Mouse (Mus musculus) skeletal muscle tissue, adult 2 months (tissue): ENCODE results near the gene Fxyd5.

ENCODE experiments used
- DNase-seq: peaks from one replicate; pipeline ENCODE4 v3.0.0-alpha.2; 2012; ENCODE audit warnings: low read depth, low spot score

Fxyd5 gene

DNA sequence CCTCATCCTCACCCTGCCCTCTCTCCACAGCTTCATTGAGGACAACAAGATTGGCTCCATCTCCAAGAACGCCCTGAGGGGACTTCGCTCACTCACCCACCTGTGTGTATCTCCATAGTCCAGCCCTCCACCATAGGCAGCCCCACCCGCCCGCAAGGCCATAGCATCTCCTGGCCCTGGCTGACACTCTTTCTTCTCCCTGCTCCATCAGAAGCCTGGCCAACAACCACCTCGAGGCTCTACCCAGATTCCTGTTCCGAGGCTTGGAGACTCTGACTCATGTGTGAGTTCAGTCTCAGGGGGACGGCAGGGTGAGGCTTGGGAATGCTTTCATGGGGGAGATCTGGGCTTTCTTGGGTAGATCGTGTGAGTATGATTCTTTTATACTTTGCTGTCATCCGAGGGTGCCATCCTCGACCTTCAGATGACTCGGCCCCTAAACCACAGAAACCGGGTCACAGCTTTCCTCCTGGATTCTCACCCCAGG lies 20.8 kb upstream of the Fxyd5 start:
- DNase-seq, result no peak

DNA sequence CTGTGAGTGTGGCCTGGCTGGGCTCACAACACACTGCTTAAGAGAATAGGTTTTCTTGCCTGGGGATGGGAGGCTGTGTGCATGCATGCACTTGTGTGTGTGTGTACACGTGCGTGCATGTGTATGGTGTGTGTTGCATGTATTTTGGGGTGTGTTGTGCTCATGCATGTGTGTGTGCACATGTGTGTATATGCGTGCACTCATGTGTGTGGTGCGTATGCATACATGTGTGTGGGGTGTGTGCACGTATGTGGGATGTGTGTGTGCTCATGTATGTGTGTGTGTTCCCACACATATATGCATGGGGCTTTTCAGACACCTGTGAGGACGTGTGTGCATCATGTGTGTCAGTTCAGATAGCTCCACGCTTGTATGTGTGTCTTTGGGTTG lies 18.3 kb upstream of the Fxyd5 start:
- DNase-seq, result no peak

DNA sequence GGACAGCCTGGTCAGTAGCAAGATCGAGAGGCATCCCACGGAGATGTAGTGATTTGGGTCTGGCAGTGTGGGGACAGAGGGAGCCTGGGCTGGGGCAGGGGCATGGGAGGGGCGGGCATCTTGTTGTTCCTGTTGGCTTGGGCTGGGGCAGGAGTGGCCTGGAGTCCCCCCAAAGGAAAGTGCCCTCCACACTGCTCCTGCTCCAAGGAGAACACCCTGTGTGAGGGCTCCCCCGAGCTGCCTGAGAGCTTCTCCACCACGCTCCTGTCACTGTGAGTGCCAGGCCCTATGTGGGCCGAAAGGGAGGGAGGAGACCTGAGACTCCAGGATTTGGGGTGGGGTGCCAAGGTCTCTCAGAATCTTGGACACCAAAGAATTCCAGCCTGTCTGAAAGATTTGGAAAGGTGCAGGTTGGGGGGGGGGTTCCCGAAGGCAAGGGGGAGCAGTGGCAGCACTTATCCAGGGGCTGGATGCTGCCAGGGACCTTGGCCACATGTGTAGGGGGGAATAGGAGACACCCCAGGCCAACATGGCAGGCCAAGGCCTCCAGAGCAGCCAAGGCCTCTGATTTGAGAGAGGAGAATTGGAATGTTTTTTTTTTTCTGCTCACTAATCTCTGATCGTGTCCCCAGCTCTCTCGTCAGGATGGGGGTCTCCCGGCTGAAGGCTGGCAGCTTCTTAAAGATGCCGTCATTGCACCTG lies 17.8 kb upstream of the Fxyd5 start:
- DNase-seq, result no peak

DNA sequence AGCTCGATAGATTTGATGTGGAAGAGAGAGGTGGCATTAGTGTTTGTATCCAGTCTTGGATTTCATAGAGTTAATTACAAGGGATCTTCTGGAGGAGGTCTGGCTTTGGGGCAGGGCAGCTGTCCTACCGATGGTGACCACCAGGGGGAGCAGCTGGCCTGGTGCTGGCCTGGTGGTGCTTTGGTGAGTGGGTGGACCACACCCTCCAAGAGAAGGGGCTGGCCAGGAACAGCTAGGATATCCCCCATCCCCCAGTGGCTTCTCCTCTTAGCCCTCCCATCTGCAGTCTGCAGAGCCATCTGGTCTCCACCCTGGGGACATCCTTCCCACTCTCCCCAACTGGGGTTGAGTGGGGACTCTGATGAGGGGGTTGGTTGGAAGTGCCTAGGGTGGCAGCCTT lies 16.8 kb upstream of the Fxyd5 start, which contains the start of gene Lgi4:
Gene Lgi4, plus strand, starts transcription at position 235 of the 400 bp plus-strand sequence.
- DNase-seq, result peak; percentile 87

DNA sequence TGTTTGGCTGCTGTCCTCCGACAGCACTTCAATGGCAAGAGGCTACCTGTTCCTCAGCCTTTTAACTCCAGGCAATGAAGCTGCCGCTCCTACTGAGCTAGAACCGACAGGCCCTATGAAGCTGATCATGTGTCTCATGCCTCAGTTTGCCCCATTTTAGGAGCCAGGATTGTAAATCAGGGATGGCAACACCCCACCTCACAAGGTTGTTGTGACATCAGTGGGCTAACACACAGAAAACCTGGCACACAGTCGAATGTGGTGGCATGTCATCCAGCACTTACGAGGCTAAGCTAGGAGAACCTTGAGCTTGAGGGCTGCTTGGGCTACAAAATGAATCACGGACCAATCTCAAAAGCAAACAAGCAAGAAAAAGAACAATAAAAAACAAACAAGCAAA lies 15.9 kb upstream of the Fxyd5 start:
- DNase-seq, result no peak

DNA sequence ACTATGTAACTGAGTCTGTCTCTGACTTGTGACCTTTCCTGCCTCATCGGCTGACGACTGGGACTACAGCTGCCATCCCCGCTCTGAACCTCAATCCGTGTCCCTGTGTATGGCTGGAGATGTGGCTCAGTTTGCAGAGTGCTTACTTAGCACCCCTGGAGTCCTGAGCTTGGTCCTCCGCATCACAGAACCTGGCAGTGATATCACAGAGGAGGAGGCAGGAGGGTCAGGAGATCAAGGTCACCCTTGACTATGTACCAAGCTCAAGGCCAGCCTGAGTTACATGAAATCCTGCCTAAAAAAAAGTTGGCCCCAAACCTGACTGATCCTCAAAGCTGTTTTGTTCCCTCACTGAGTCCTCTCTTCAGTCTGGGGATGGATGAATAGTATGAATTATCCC lies 15.4 kb upstream of the Fxyd5 start:
- no peak for DNase-seq

DNA sequence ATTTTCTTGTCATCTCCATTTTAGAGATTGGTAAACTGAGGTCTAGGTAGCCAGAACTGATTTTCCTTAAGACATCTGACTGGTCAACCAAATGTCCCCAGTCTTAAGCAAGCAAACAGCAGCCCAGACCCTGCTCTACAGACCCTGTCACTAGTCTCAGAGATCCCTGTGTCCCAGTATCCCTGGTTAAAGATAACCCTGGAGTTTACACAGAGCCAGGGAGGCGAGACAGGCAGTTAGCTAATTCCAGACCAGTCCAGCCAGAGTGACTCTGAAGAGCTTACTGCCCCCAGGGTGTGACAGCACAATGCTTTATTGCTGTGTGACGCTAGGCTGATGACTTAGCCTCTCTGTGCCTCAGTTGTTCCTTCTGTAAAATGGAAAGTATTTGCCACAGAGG lies 14.8 kb upstream of the Fxyd5 start, which contains the start of gene Fxyd1:
Gene Fxyd1, minus strand, starts transcription at position 129 of the 400 bp plus-strand sequence.
- DNase-seq, result no peak

DNA sequence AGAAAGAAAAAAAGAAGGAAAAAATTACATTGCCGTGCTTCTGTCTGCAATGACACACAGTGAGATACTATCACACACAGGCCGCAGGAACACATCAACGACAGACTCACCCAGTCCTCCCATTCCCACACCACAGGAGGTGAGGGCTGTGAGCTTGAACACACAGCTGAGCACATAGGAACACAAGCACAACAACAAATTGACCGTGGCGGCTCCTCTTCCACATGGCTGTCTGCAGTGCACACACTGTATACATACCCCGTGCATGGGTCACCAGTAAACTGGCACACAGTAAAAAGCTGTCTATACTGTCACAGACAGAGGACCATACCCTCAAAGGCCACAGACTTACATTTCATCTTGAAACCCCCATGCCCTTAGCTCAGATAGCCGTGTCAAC lies 14.2 kb upstream of the Fxyd5 start:
- DNase-seq, result no peak

DNA sequence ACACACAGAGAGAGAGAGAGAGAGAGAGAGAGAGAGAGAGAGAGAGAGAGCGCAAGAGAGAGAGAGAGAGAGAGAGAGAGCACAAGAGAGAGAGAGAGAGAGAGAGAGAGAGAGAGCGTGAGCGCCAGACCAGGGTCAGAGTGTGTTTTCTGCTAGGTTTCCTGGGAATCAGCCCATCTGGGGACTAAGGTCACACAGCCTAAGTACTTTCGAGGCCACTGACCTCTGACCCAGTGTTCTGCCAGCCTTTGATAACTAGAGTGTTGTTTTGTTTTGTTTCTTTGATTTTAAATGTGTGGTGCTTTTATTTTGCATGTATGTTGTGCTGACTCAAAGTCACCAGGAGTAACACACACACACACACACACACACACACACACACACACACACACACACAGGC lies 13.6 kb upstream of the Fxyd5 start:
- DNase-seq, result peak; percentile 60

DNA sequence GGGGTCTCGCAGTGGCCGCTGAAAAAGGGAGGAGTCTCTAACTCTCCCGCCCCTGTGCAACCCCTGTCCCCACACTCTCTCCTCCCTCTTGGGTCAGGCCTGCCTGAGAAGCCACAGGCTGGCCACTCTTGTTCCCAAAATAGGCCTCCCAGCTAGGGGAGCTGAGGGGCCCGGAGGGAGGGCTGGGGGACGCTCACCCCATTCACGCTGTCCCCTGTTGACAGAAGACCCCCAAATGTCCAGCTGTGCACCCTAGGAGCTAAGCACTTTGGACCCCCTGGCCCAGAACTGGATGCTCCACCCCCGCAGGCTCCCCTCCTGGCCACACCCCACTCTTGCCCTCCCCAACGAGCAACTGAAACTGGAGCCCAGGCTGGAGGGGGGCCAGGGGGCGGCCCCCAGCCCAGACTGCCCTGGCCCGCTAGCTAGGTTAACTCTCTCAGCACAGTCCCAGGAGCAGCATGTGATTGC lies 13.1 kb upstream of the Fxyd5 start:
- peak; percentile 95 for DNase-seq

DNA sequence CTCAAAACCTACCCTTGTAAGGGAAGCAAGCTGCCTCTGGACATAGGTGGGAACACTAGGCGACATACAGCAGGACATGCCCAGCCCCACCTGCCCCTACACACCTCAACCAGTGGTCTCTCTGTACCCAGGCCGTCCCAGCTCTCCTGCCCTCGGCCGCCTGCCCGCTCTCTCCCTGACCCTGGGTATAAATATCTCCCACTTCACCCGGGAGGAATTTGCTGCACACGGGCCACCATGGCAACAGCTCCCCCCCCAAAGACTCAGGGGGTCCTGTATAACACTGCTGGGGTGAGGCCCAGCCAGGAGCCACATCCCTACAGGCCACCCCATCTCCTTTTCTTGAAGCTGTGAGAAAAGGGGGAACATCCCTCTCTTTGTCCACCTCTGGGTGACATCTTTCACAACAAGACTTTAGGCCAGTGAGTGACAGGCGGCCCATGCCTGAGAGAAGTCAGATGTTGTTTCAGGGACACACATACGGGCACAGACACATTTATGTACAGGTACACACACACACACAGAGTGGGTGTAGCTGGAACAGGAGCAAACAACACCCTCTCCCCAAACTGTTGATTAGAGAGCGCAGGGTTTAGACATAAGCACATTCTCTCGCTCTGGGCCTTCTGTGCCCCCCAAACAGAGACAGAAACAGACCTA lies 12.5 kb upstream of the Fxyd5 start:
- peak; percentile 74 for DNase-seq

DNA sequence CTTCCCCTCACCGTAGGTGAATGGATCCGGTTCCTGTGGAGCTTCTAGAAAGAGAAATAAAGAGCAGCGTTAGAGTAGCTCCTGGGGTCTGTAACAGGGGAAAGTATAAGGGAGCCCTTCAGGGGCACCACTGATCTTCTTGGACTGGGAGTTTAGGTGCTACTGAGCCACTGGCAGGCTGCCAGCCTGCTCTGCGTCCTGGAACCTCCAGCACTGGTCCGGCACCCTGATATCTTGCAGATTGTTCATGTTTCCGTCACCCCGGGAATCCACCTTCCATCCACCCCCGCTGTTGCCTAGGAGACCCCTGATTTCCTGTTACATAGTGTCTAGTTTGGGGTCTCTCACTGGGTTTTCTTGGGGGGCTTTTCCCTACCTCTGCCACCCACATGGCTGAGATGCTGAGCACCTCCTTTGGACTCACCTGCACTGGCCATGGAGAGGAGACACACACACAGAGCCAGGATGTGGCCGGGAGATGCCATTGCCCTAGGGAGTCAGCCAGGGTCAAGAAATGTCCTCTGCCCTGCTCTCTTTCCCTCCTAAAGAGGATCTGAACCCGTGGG lies 11.7 kb upstream of the Fxyd5 start:
- peak; percentile 58 for DNase-seq

DNA sequence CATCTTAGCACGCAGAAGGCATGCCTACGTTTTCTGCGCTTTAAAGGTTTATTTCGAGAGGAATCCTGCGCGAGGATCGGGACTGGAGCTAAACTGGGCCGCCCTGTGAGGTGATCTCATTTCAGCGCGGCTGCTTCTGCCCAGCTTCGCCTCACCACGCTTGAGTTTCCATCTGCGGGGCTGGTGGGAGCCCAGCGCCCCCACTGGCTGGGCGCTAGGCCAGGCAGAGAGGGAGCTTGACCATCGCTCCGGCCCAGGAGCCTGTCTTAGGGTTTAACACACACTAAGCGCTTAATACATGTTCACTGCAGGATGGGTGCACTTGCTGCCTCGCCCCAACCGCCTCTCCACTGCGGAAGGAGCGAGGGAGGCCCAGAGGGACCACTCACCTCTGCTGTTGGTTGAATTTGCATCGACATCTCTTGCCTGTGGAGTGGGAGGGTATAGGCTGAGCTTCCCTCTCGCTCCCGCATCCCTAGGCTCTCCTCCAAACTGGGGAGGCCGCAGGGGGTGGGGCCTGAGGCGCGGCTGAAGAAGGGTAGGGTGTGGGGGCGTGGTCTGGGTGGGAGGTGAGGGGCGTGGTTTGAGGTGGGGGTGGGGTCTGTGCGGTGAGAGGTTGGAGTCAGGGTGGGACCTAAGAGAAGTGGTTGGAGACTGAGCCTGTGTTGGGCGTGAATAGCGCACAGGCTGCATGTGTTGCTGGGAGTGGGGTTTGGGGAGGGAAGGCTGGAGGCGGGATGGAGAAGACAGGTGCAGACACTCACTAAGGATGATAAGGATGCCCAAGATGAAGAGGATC lies 10.6 kb upstream of the Fxyd5 start:
- DNase-seq, result no peak

DNA sequence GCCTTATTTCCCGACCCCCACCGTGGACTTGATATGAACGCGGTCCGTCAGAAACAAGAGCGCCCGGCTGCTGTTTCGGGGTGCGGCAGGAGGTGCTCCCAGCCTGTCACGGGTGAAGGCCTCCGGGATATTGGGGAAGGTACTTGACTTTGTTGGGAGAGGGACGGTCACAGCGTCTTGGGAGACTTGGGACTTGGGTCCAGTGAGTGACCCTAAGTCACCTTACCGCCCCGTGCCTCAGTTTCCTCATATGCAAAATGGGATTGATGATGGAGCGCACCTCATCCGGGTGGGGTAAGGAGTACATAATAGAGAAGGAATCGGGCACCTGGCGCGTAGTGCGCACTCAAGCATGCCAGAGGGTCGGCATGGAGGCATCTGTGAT lies 10.0 kb upstream of the Fxyd5 start:
- no peak for DNase-seq

DNA sequence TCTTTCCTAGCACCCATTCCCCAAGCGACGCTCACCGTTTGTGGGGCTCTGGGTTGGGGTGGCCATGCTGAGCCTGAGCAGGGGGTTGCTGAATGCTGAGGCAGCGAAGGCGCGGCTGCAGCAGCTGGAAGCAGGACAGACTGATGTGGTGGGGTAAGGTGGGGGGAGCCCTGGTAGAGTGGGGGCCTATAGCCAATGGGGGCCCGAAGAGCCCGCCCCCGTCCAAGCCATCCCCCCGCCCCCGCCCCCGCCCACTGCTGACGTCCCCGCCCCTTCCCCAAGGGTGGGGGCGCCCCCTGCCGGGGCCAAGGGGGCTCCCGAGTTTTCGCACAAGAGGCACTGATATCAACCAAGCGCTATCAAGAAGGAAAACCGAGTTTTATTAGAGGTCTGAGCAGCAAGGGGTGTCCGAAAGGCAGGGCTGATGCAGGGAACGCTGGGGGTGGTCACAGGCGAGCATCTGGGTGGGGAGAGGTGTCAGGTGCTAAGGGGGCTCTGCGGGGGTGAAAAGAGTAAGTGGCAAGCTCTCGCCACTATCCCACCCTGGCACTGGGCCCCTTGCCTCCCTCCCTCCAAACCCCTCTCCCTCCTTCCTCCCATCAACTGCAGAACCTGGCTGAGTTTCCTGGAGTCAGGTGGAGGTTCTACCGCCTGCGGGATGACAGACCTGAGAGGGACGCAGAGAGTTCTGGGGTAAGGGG lies 9.2 kb upstream of the Fxyd5 start, which contains the start of gene Fxyd7:
Gene Fxyd7, minus strand, starts transcription at position 147 of the 701 bp plus-strand sequence.
- no peak for DNase-seq

DNA sequence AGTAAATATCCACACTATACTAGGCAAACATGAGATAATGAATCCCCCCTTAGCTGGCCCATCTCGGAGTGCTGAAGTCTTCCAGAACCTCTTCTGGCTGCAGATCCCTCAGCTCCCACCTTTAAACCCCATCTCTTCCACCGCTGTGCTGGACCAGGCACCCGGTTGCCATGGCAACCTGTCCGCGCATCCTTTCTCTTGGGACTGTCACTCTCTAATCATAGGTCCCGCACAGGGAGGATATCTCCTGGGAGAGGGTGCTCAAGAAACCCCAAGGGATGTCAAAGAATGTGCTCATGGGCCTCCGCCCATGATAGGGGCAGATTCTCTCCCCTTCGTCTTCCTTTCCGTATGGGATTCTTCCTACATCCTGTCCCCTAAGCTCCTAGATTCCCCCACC lies 8.6 kb upstream of the Fxyd5 start:
- DNase-seq, result no peak

DNA sequence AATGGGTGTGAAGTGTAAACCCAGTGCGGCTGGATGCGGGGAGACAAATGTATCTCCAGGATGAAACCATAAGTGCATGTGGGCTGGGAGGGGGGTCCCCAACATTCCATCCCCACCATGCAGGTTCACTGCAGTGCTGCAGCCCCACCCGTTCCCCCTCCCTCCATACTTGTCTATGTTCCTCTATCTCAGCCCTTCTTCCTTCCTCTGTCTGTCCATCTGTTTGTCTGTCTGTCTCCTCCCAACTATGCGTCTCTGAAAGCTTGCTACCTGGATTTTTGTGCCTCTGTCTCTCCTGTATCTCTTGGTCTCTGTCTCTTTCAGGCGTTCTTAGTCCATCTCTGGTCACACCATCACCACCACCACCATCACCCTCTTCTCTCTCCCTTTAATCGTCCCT lies 8.2 kb upstream of the Fxyd5 start:
- DNase-seq, result no peak

DNA sequence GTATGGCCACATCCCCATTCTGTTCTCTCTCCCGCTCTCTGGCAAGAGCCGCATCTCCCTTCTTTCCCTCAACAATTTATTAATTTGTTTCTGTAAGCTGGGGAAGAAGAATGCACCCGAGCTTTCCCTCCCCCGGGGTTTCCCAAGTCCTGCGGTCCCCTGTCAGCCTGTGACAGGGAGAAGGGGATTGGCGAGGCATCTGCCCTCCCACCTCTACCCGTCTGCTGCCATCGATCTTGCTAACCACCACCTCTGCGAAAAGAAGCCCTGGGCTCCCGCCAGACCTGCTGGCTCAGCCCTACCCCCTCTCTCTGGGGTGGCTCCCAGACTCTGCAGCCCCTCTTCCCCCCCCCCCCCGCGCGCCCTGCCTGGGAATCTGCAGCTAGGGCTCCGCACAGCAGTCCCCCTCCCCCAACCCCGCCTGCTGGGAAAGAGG lies 7.6 kb upstream of the Fxyd5 start:
- no peak for DNase-seq

DNA sequence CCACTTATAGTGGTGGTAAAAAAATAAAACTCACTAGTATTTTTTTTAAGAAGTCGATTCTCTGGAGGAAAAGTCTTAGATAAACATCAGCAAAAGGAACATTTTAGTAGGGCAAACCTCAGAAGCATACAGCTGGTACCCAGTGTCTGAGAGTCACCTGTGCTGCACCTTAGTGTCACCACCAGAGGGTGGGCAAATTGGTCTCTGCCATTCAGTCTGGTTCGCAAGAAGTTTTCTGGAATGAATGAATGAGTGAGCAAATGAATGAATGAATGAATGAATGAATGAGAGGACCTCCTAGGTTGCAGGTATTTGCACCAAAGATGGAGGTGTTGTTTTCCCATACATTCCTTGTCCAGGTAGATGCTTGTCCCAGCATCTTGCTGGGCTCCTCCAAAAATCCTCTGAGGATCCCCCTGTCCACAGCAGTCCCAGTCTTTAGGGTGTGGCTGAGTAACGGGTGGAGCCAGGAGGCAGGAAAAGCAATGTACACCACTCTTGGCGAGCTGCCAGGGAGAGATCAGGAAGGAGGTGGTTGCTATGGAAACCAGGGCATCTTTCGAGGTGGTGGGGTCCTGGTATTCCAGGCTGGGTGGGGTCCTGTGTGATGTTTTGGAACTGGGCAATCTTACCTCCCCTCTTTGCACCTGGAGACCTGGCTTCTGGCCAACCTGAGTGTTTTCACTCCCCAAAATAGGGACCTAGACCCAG lies 7.0 kb upstream of the Fxyd5 start:
- DNase-seq, result no peak

DNA sequence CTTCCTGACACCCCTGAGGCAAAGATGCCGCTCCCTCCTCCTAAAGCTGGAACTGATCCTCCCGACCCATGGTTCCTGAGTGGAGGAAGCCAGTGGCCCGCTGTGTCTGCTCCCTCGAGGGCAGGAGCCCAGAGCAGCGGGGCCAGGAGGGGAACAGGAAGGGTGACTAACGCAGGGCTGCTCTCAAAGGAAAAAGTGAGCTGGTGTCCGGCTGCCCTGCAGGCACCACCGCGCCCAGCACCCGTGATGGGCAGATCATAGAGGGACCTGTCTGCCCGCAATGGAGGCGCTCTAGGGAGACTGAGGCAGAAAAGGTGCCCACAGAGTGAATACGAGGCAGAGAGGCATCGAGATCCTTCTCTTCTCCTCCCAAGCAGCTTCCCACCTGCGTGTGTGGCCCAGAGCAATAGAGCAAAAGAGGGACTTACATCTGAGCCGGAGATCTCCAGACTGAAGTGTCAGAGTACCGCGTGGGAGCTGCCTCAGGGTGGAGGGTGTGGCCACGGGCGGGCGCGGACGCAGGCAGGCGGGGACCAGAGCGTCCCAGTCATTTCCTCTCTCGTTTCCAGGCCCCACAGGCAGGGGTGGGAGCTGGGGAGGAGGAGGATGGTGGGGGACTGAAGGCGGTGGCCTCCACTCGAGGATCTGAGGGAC lies 492 bp downstream of the Fxyd5 start:
- DNase-seq, result no peak
